Mouse (Mus musculus): ENCODE measurements around the gene Mst1.

- TF ChIP-seq E2F4 (IDR thresholded peaks at IDR 0.05; ENCODE audit: insufficient read depth) (no peak), POLR2A (IDR thresholded peaks at IDR 0.05; ENCODE audit: insufficient read length, low read depth) (no peak), REST (IDR thresholded peaks at IDR 0.05; ENCODE audit: insufficient read depth, insufficient read length) (no peak), MAX (IDR thresholded peaks at IDR 0.05; ENCODE audit: low read depth) (no peak), MYOD1 (IDR thresholded peaks at IDR 0.05; ENCODE audit: control insufficient read depth in 1 of 3, insufficient read length in 2 of 3, low read depth in 2 of 3) (no peak)
These were observed 30.5 kb upstream of the Mst1 start for GRCm38 (mm10) chr9:108049561-108050251.
